Mouse (Mus musculus): ENCODE data around the gene Chrna9.

GRCm38 (mm10) chr5:65950236-65950635 is 15.5 kb downstream of the Chrna9 start:
- TF ChIP-seq CTCF (IDR thresholded peaks at IDR 0.05; ENCODE audit: low read depth) (no peak), EP300 (IDR thresholded peaks at IDR 0.05; ENCODE audit: low read depth) (no peak)
